Mouse (Mus musculus) liver, adult 2 months (tissue): ENCODE measurements around the gene Gm49342.
"Not testable (repeated sequence)": the region's sequence is repeated elsewhere in the genome, so short reads cannot be mapped to it uniquely, and the experiment has no call there.

ENCODE experiments used
- CTCF ChIP-seq: fragments of 200-500 bp; IDR thresholded peaks from 2 replicates; pipeline ENCODE4 v1.5.1; 2011; ENCODE audit warnings: low read depth, low read length, control low read depth
- POLR2A ChIP-seq: fragments of 200-500 bp; IDR thresholded peaks from 2 replicates; pipeline ENCODE4 v1.6.1; 2011; ENCODE audit warnings: low read length, control low read depth; ENCODE audit not compliant: insufficient read depth; ENCODE audit errors: extremely low read depth

GRCm38 (mm10) chr14:50978451-50978850 is 34.1 kb downstream of the Gm49342 start:
- TF ChIP-seq POLR2A, CTCF: not testable (repeated sequence)
